Mouse (Mus musculus) cerebellum, adult 11 months (tissue): ENCODE measurements around the gene Ehhadh.
"Not testable (repeated sequence)": the region's sequence is repeated elsewhere in the genome, so short reads cannot be mapped to it uniquely, and the experiment has no call there.

Source experiments
- DNase-seq: peaks from one replicate; pipeline ENCODE4 v3.0.0; 2022

Ehhadh gene

GRCm38 (mm10) chr16:21787516-21788353, at the start of gene Ehhadh:
Gene Ehhadh, minus strand, starts transcription at chr16:21787807.
- peak; percentile 52 for DNase-seq

- no peak for DNase-seq
Measured at GRCm38 (mm10) chr16:21836311-21837072, 48.9 kb upstream of the Ehhadh start.

- no peak for DNase-seq
Measured at GRCm38 (mm10) chr16:21835584-21835931, 48.0 kb upstream of the Ehhadh start.

- DNase-seq, result no peak
Measured at GRCm38 (mm10) chr16:21834866-21835583, 47.4 kb upstream of the Ehhadh start.

- DNase-seq, result no peak
Measured at GRCm38 (mm10) chr16:21833970-21834369, 46.4 kb upstream of the Ehhadh start.

GRCm38 (mm10) chr16:21833469-21833868, 45.9 kb upstream of the Ehhadh start:
- no peak for DNase-seq

GRCm38 (mm10) chr16:21831764-21832163, 44.2 kb upstream of the Ehhadh start:
- no peak for DNase-seq

- no peak for DNase-seq
Measured at GRCm38 (mm10) chr16:21830784-21831183, 43.2 kb upstream of the Ehhadh start.

- no peak for DNase-seq
Measured at GRCm38 (mm10) chr16:21829711-21830110, 42.1 kb upstream of the Ehhadh start.

GRCm38 (mm10) chr16:21827581-21827980, 40.0 kb upstream of the Ehhadh start:
- no peak for DNase-seq

- DNase-seq, result no peak
Measured at GRCm38 (mm10) chr16:21827153-21827552, 39.5 kb upstream of the Ehhadh start.

- no peak for DNase-seq
Measured at GRCm38 (mm10) chr16:21825612-21826031, 38.0 kb upstream of the Ehhadh start.

GRCm38 (mm10) chr16:21818629-21819028, 31.0 kb upstream of the Ehhadh start:
- no peak for DNase-seq

- DNase-seq, result no peak
Measured at GRCm38 (mm10) chr16:21818132-21818531, 30.5 kb upstream of the Ehhadh start.

GRCm38 (mm10) chr16:21815669-21816010, 28.0 kb upstream of the Ehhadh start:
- DNase-seq, result no peak

GRCm38 (mm10) chr16:21814861-21815668, 27.5 kb upstream of the Ehhadh start:
- peak; percentile 28 for DNase-seq

- no peak for DNase-seq
Measured at GRCm38 (mm10) chr16:21813164-21813834, 25.7 kb upstream of the Ehhadh start.

GRCm38 (mm10) chr16:21807786-21808185, 20.2 kb upstream of the Ehhadh start:
- not testable (repeated sequence) for DNase-seq

GRCm38 (mm10) chr16:21806892-21807291, 19.3 kb upstream of the Ehhadh start:
- DNase-seq, result no peak

GRCm38 (mm10) chr16:21804258-21804657, 16.7 kb upstream of the Ehhadh start:
- DNase-seq, result peak; percentile 40

GRCm38 (mm10) chr16:21795071-21795470, 7.5 kb upstream of the Ehhadh start:
- no peak for DNase-seq

- DNase-seq, result no peak
Measured at GRCm38 (mm10) chr16:21794697-21795045, 7.1 kb upstream of the Ehhadh start.
